Mouse (Mus musculus): ENCODE results near the gene Fkbp3.

Gene Fkbp3

GRCm38 (mm10) chr12:65073611-65074178, at the start of gene Fkbp3:
Fkbp3 (minus strand) TSS chr12:65074007.
- CTCF ChIA-PET: no interaction called here

DNA sequence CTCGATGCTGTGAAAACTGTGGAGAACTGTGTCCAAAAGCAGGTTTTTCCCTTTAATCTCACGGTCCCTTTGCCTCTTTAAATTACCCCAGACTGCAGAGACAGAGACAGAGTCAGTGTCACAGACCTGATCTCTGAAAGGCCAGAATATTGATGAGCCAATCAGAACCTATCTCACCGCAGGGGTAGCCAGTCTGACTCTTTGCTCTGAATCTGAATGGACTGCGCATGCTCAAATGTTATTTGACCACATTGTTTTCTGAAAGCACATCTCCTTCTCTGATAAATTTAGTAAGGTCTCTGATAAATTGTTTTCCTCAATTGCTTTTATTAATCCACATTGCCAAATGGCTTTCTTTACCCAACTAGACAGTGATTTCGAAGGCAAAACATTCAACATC, 45.6 kb upstream of the Fkbp3 start:
- CTCF ChIA-PET: no interaction called here

- CTCF ChIA-PET: no interaction called here
Measured at GRCm38 (mm10) chr12:65118968-65119367, 45.2 kb upstream of the Fkbp3 start.

DNA sequence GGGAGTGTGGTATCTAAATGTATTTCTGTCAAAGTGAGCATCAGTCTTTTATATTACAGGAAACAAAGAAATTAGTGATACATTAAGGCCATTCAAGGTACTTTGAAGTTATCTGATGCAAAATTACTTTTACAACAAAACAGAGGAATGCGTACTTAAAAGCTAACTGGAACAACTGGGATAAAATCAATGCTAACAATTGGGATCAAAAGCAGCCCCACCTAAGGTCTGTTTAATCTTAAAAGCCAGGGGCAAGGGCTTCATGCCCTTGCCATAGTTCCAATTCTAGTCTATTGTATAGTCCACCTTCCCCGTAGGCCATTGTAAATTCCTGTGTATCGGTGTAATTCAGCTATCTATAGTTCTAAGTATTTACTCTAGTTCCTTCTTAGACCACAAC, 41.2 kb upstream of the Fkbp3 start:
- CTCF ChIA-PET: interaction anchor here (0.7 kb wide), 1 partner anchor 123 kb away, joined by 3 read pairs; no protein-coding TSS in a partner anchor

GRCm38 (mm10) chr12:65113925-65114324, 40.1 kb upstream of the Fkbp3 start:
- CTCF ChIA-PET: no interaction called here

DNA sequence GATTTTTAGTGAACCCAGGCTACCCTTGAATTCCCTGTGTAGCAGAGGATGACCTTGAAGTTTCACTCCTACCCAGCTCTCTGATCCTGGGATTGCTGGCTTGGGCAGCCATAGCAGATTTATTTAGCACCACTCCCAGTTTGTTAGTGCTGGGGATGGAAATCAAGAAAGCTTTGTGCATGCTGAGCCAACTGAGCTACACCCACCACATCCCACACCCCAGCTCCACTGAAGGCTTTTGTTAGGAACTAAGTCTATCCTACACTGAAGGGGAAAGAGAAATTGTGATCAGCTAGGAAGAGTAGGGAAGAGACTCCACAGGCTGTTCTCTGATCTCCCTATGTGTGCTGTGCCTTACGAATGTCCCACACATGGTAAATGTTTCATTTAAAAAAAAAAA, 39.0 kb upstream of the Fkbp3 start:
- CTCF ChIA-PET: interaction anchor here (0.7 kb wide), 1 partner anchor 44 kb away, joined by 4 read pairs; no protein-coding TSS in a partner anchor

DNA sequence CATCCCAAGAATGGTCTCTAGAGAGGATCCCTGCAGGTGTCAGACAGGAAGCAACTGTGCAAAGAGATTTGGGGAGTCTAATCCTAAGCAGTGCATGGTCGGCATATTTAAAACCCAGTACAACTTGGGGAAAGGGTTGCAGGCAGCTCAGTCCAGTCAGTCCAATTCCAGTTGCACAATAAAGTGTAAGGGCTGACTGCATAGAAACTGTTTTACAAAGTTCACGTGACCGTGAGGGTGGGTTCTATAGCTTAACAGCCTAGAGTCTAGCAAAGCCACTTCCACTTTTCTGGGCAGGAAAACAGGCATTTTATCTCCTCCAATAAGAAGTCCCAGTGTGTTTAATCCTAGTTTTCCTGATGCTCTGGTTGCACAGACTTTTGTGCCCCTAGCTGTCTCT, 37.7 kb upstream of the Fkbp3 start:
- CTCF ChIA-PET: no interaction called here

DNA sequence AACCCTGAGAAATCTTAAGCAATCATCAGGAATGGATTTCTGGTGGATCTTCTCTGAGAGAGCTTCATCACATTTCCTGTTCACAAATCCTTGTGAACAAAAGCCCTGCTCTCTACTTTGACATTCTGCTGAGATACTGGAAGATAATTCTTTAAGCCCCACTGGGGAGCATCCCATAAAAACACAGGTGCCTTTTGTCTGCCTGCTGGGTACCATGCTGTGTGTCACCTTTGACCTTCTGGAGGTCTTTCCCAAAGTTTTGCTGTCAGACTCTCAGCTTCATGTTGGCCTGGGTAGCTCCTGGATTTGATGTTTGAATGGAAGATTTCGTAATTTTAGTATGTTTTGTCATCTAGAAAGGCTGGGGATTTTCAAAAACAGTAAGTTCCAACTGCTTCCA, 34.9 kb upstream of the Fkbp3 start:
- CTCF ChIA-PET: no interaction called here

- CTCF ChIA-PET: interaction anchor here (0.5 to 0.6 kb wide), 3 partner anchors 8 to 102 kb away, joined by 3 to 4 read pairs (median 3); no protein-coding TSS in a partner anchor
Measured at GRCm38 (mm10) chr12:65076906-65077305, 3.1 kb upstream of the Fkbp3 start.

GRCm38 (mm10) chr12:65075733-65076310, 2.0 kb upstream of the Fkbp3 start:
- CTCF ChIA-PET: interaction anchor here (0.6 kb wide), 2 partner anchors 10 to 67 kb away, joined by 3 read pairs; no protein-coding TSS in a partner anchor

DNA sequence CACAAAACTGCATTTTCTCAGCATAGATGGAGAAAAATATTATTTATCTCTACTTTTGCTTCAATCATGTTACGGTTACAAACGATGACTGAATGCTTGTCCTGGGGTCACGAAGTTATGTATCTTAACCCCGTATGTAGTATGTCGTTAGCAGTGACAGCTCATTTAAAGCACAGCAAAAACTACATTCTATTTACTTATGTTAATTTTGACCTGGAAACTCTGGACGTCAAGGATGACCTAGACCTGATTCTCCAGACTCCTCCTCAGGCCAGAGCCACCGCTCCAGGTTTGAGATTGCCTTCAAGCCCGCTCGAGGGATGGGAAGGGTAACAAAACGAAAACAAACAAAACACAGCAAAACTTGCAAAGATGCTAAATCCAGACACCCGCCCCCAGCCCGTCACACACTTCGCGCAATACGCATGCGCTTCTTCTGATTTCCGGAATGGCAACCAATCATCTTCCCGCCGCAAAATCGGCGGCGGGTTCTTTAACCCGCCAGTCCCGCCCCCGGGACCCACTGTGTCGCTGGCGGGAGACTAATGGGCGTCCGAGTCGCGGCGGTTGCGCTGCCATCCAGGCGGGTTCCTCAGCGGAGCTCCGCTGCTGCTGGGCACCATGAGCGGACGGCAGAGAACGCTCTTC, 1.4 kb upstream of the Fkbp3 start, which contains the start of gene Fancm:
Gene Fancm (plus strand): TSS at position 519 of the 648 bp plus-strand sequence.
- CTCF ChIA-PET: no interaction called here

GRCm38 (mm10) chr12:65074651-65075050, 844 bp upstream of the Fkbp3 start:
- CTCF ChIA-PET: no interaction called here

GRCm38 (mm10) chr12:65072911-65073610, 746 bp downstream of the Fkbp3 start:
- CTCF ChIA-PET: interaction anchor here (0.7 kb wide), 1 partner anchor 11 kb away, joined by 3 read pairs; no protein-coding TSS in a partner anchor

DNA sequence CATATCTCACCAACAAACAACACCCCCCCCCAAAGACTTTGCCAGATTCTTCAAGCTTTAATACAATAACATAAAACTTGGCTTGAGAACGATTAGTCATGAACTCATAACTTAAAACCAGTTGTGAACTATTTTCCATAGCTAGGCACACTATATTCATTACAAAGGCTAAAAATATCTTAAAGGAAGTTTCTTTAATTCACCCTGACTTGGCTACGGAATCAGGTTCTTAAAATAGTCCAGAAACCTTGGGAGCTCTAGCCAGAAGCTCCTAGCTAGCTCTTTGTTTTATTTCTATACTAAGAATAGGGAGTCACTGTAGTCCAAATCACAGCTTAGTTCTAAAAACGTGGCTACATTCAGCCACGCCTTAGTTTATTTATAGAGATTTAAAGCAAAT, 5.4 kb downstream of the Fkbp3 start:
- CTCF ChIA-PET: interaction anchor here (0.5 to 0.8 kb wide), 2 partner anchors 8 to 45 kb away, joined by 4 read pairs; no protein-coding TSS in a partner anchor

- CTCF ChIA-PET: interaction anchor here (0.7 kb wide), 1 partner anchor 10 kb away, joined by 3 read pairs; no protein-coding TSS in a partner anchor
Measured at GRCm38 (mm10) chr12:65066234-65066633, 7.6 kb downstream of the Fkbp3 start.

- CTCF ChIA-PET: no interaction called here
Measured at GRCm38 (mm10) chr12:65065241-65065640, 8.6 kb downstream of the Fkbp3 start.

DNA sequence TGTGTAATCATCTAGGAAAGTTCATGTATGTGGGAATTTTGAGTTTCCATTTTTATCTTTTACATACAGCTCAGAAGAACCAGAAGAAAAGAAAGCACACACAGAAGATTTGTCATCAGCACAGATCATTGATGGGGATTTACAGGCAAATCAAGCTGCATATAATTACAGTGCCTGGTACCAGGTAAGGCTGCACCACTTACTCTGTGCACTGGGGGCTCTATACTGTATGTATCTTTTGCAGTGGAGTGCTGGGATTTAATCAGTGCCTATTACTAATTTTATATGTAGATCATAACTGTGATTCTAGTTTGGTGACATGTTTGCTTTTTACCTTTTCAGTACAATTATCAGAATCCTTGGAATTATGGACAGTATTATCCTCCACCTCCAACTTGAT, 12.7 kb downstream of the Fkbp3 start:
- CTCF ChIA-PET: no interaction called here

GRCm38 (mm10) chr12:65058203-65058602, 15.6 kb downstream of the Fkbp3 start:
- CTCF ChIA-PET: interaction anchor here (0.9 kb wide), 1 partner anchor 20 kb away, joined by 3 read pairs; no protein-coding TSS in a partner anchor

- CTCF ChIA-PET: no interaction called here
Measured at GRCm38 (mm10) chr12:65048799-65049198, 25.0 kb downstream of the Fkbp3 start.

DNA sequence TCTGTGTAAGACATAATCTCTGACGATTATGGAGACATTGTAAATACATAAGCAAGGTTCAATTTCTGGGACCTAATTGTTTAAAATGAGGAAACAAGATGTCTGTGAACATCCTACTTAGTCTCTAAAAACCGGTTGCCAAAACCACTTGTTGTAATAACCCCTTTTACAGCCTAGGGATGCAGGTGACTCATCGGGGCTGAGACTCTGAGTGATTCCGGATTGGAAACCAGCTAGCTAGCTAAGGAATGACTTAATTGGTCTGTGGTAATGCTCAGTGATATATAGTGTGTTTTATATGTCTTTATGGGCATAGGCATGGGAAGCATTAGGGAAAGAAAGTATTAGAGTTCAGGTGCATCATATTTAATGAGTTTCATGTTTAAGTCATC, 36.3 kb downstream of the Fkbp3 start:
- CTCF ChIA-PET: no interaction called here

DNA sequence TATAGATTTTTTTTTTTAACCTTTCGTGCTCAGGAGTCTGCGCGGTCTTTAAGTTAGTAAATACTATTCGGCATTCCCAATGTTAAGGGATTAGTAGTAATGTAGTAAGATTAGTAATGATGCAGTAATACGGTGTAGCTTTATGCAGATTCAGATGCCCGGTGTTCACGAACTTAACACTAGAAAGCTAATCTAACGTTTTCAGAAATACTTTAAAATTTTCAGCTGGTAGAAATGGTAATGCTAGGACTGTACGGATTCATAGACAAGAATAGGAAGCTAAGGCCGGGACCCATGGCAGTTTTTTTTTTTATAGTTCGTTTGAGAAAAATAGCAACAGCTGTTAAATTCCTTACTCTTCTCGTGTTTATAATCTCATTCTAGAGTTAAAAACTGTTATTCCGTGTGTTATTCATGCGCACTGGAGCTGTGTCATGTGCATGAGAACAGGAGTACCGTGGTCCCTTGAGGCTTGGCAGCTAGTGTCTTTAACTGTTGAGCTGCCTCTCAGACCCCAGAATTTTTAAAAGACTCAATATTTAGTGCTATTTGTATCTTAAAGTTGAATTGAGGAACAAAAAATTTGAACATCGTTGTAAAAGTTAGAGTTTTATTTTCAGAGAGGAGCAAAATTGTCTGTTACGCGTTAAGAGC, 36.8 kb downstream of the Fkbp3 start:
- CTCF ChIA-PET: no interaction called here
